Mouse (Mus musculus) lung, adult 2 months (tissue): Measurements from ENCODE around the gene Ccdc58.

Experiments used
- CTCF ChIP-seq: fragments of 200-500 bp; IDR thresholded peaks from 2 replicates; pipeline ENCODE4 v1.5.1; 2011; ENCODE audit warnings: mild to moderate bottlenecking, low read length, control low read depth; ENCODE audit not compliant: insufficient read depth
- POLR2A ChIP-seq: fragments of 200-500 bp; IDR thresholded peaks from 2 replicates; pipeline ENCODE4 v1.6.1; 2011; ENCODE audit warnings: low read depth, mild to moderate bottlenecking, control low read depth, low read length, borderline replicate concordance; ENCODE audit errors: extremely low read depth

DNA sequence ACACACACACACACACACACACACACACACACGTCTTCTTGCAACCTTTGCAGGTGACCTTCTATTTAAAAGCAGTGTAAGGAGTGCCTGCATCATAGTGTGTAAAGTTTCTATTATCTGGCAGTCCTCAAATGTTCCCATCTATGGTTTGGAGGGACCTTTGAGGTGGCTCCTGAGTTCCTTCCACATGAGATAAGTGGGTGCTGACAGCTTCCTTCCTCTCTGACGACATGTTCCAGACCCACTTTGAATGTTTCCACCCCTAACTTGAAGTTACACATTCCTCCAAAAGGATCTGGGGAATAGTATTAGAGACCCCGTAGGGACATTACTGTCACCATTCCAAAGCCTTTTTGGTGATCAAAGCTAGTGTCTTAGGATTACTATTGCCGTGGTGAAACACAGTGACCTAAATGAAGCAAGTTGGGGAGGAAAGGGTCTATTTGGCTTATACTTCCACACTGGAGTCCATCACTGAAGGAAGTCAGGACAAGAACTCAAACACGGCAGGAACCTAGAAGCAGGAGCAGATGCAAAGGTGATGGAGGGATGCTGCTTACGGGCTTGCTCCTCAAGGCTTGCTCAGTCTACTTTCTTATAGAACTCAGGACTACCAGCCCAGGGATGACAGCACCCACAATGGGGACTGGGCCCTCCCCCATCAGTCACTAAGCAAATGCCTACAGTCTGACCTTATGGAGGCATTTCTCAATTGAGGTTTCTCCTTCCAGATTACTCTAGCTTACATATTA, 17.8 kb upstream of the Ccdc58 start:
- no peak for TF ChIP-seq CTCF
- TF ChIP-seq POLR2A = no peak
